Mouse (Mus musculus): ENCODE measurements around the gene Lsm2. TPM values are rescaled to one million over a fixed set of nuclear protein-coding genes. Genes with fewer than 3 reads are reported as not detected.
"Not testable (repeated sequence)": the region's sequence is repeated elsewhere in the genome, so short reads cannot be mapped to it uniquely, and the experiment has no call there.

Lsm2 gene
- polyA plus RNA-seq, 1 experiment from 2014 or later, result 76.7 TPM

- under 1% methylated on average over 25 of the region's 33 CpGs for WGBS (ENCODE audit: insufficient replicate concordance)
- DNase-seq, result peak; percentile 69
- not testable (repeated sequence) for H3K9ac ChIP-seq (replicated peaks); H3K27ac ChIP-seq (ENCODE audit: low read depth); H3K36me3 ChIP-seq (replicated peaks; ENCODE audit: insufficient read depth, low read length); H3K9me3 ChIP-seq (ENCODE audit: low read length); H3K4me1 ChIP-seq (ENCODE audit: insufficient read depth)
- Histone ChIP-seq H3K4me3 (ENCODE audit: low read depth, low read length) (peak within 1 kb of the TSS; percentile 24), H3K4me2 (ENCODE audit: low read depth, low read length) (peak within 1 kb of the TSS; percentile 67), H3K27me3 (ENCODE audit: insufficient read depth, low read length) (peaks cover 24% of the 10 kb centered on the region)
- ATAC-seq, result peak; percentile 87
Measured at GRCm38 (mm10) chr17:34972069-34972749, 9.5 kb upstream of the Lsm2 start, which contains the start of the genes Hspa1a and Hspa1l. Hspa1a (minus strand) TSS chr17:34972156. Hspa1l (plus strand) TSS chr17:34972703.

- ATAC-seq (no peak; the same call in 1 of the 2 replicates), DNase-seq (no peak)
- Histone ChIP-seq H3K27ac (ENCODE audit: low read depth) (peak overlapping the region; percentile 39; the same call in 1 of the 2 replicates), H3K27me3 (ENCODE audit: insufficient read depth, low read length) (peaks cover 5% of the 10 kb centered on the region; the same call in 1 of the 2 replicates), H3K9me3 (ENCODE audit: low read length) (no peaks in the 10 kb centered on the region), H3K36me3 (replicated peaks; ENCODE audit: insufficient read depth, low read length) (no peaks in the 10 kb centered on the region), H3K4me1 (ENCODE audit: insufficient read depth) (peaks cover 14% of the 10 kb centered on the region), H3K4me2 (ENCODE audit: low read depth, low read length) (no peak overlapping the region), H3K4me3 (ENCODE audit: low read depth, low read length) (no peak overlapping the region), H3K9ac (replicated peaks) (no peak overlapping the region)
- WGBS (ENCODE audit: insufficient replicate concordance), result 70% methylated on average over 3 of the region's 3 CpGs
- TF ChIP-seq EP300 (IDR thresholded peaks at IDR 0.05; ENCODE audit: low read depth), result no peak
- TF ChIP-seq CTCF (IDR thresholded peaks at IDR 0.05; ENCODE audit: low read depth), result no peak
Measured at GRCm38 (mm10) chr17:34975581-34976492, 5.8 kb upstream of the Lsm2 start.

DNA sequence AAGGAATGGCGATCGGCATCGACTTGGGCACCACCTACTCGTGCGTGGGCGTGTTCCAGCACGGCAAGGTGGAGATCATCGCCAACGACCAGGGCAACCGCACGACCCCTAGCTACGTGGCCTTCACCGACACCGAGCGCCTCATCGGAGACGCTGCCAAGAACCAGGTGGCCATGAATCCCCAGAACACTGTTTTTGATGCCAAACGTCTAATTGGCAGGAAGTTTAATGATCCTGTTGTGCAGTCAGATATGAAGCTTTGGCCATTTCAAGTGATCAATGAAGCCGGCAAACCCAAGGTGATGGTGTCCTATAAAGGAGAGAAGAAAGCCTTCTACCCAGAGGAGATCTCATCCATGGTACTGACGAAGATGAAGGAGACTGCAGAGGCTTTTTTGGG, 4.7 kb upstream of the Lsm2 start:
- H3K27ac ChIP-seq (ENCODE audit: low read depth), result no peak overlapping the region
- ATAC-seq, result no peak
- DNase-seq, result no peak
- TF ChIP-seq EP300 (IDR thresholded peaks at IDR 0.05; ENCODE audit: low read depth) (no peak), CTCF (IDR thresholded peaks at IDR 0.05; ENCODE audit: low read depth) (no peak)
- H3K9me3 ChIP-seq (ENCODE audit: low read length), result no peaks in the 10 kb centered on the region
- H3K4me2 ChIP-seq (ENCODE audit: low read depth, low read length), result no peak overlapping the region
- no peak overlapping the region for H3K4me3 ChIP-seq (ENCODE audit: low read depth, low read length)
- peaks cover 19% of the 10 kb centered on the region for H3K4me1 ChIP-seq (ENCODE audit: insufficient read depth)
- H3K9ac ChIP-seq (replicated peaks), result no peak overlapping the region
- H3K36me3 ChIP-seq (replicated peaks; ENCODE audit: insufficient read depth, low read length), result no peaks in the 10 kb centered on the region
- peaks cover 5% of the 10 kb centered on the region; the same call in 1 of the 2 replicates for H3K27me3 ChIP-seq (ENCODE audit: insufficient read depth, low read length)
- 92% methylated on average over 20 of the region's 20 CpGs for WGBS (ENCODE audit: insufficient replicate concordance)

DNA sequence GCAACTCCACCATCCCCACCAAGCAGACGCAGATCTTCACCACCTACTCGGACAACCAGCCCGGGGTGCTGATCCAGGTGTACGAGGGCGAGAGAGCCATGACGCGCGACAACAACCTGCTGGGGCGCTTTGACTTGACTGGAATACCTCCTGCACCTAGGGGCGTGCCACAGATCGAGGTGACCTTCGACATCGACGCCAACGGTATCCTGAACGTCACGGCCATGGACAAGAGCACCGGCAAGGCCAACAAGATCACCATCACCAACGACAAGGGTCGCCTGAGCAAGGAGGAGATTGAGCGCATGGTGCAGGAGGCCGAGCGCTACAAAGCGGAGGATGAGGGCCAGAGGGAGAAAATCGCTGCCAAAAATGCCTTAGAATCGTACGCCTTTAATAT, 3.4 kb upstream of the Lsm2 start:
- peaks cover 15% of the 10 kb centered on the region for H3K4me1 ChIP-seq (ENCODE audit: insufficient read depth)
- no peak overlapping the region for H3K9ac ChIP-seq (replicated peaks)
- TF ChIP-seq EP300 (IDR thresholded peaks at IDR 0.05; ENCODE audit: low read depth) (no peak), CTCF (IDR thresholded peaks at IDR 0.05; ENCODE audit: low read depth) (no peak)
- H3K4me3 ChIP-seq (ENCODE audit: low read depth, low read length), result no peak overlapping the region
- WGBS (ENCODE audit: insufficient replicate concordance), result 89% methylated on average over 27 of the region's 27 CpGs
- no peaks in the 10 kb centered on the region for H3K36me3 ChIP-seq (replicated peaks; ENCODE audit: insufficient read depth, low read length)
- no peaks in the 10 kb centered on the region for H3K27me3 ChIP-seq (ENCODE audit: insufficient read depth, low read length)
- H3K27ac ChIP-seq (ENCODE audit: low read depth), result no peak overlapping the region
- H3K4me2 ChIP-seq (ENCODE audit: low read depth, low read length), result no peak overlapping the region
- no peaks in the 10 kb centered on the region for H3K9me3 ChIP-seq (ENCODE audit: low read length)
- DNase-seq (no peak), ATAC-seq (no peak)

GRCm38 (mm10) chr17:34979631-34980030, 2.0 kb upstream of the Lsm2 start:
- ATAC-seq (peak; percentile 40), DNase-seq (no peak)
- Histone ChIP-seq H3K9me3 (ENCODE audit: low read length) (no peaks in the 10 kb centered on the region), H3K27ac (ENCODE audit: low read depth) (peak overlapping the region; percentile 71), H3K9ac (replicated peaks) (no peak overlapping the region), H3K36me3 (replicated peaks; ENCODE audit: insufficient read depth, low read length) (no peaks in the 10 kb centered on the region), H3K4me3 (ENCODE audit: low read depth, low read length) (no peak overlapping the region), H3K27me3 (ENCODE audit: insufficient read depth, low read length) (no peaks in the 10 kb centered on the region), H3K4me2 (ENCODE audit: low read depth, low read length) (0 out of 2 replicates have a peak overlapping the region, but pooled peaks have one; percentile 81), H3K4me1 (ENCODE audit: insufficient read depth) (peaks cover 15% of the 10 kb centered on the region)
- TF ChIP-seq EP300 (IDR thresholded peaks at IDR 0.05; ENCODE audit: low read depth) (peak; percentile 61), CTCF (IDR thresholded peaks at IDR 0.05; ENCODE audit: low read depth) (no peak)
- 61% methylated on average over 4 of the region's 4 CpGs for WGBS (ENCODE audit: insufficient replicate concordance)

- Histone ChIP-seq H3K4me1 (ENCODE audit: insufficient read depth) (peaks cover 15% of the 10 kb centered on the region), H3K9me3 (ENCODE audit: low read length) (no peaks in the 10 kb centered on the region), H3K36me3 (replicated peaks; ENCODE audit: insufficient read depth, low read length) (peaks cover 3% of the 10 kb centered on the region), H3K4me2 (ENCODE audit: low read depth, low read length) (peak overlapping the region; percentile 81), H3K27ac (ENCODE audit: low read depth) (peak overlapping the region; percentile 91), H3K27me3 (ENCODE audit: insufficient read depth, low read length) (no peaks in the 10 kb centered on the region), H3K4me3 (ENCODE audit: low read depth, low read length) (peak overlapping the region; percentile 71), H3K9ac (replicated peaks) (peak overlapping the region; percentile 80)
- 14% methylated on average over 2 of the region's 2 CpGs for WGBS (ENCODE audit: insufficient replicate concordance)
- TF ChIP-seq EP300 (IDR thresholded peaks at IDR 0.05; ENCODE audit: low read depth), result no peak
- TF ChIP-seq CTCF (IDR thresholded peaks at IDR 0.05; ENCODE audit: low read depth), result peak; percentile 82
- ATAC-seq, result no peak
- no peak for DNase-seq
Measured at GRCm38 (mm10) chr17:34980655-34981054, 1.0 kb upstream of the Lsm2 start.

Measured in liver, postnatal 0 days (tissue).